ENCODE assay signal across 10 mouse cellular contexts in genomic region chrX:73342068-73342467, GRCm38 (mm10). TPM values are rescaled to one million over a fixed set of nuclear protein-coding genes. Genes with fewer than 3 reads are reported as not detected.
A peak's percentile ranks its signal among the peaks of the same experiment; 100 is the strongest.
DNase-seq lines count a peak whose midpoint lies in the region; ATAC-seq and TF ChIP-seq lines count a peak whose summit lies in the region.
"Had no signal": no experiment of that assay in that cellular context is flagged by ENCODE, and none has a peak within 500 bp of the region (broad histone marks: within the 10 kb centered on the region; RNA-seq: fewer than 3 reads in every experiment).

No protein-coding gene starts in this region.

- intact Hi-C loops in heart, postnatal 25 days (cut with DNase I): no loop called here
- intact Hi-C loops in gastrocnemius, postnatal 36 days (cut with DNase I): no loop called here

- POLR2A ChIA-PET in Patski (lab: Charles Lee): no interaction called here

- H3K4me1 ChIP-seq in heart, embryonic 13.5 days: peaks cover 14% of the 10 kb centered on the region
- peaks cover 15% of the 10 kb centered on the region for H3K4me1 ChIP-seq in hindbrain, embryonic 13.5 days (replicated peaks)
- no peaks in the 10 kb centered on the region for H3K4me1 ChIP-seq in midbrain, embryonic 14.5 days (ENCODE audit: control insufficient read depth, insufficient read depth, low read length)

- ATAC-seq in heart, embryonic 13.5 days (ENCODE audit: extremely low read depth, insufficient number of reproducible peaks, low FRiP score, low TSS enrichment): no peak
- peak; percentile 13 for ATAC-seq in Patski
- peak; percentile 63 for ATAC-seq in hindbrain, embryonic 13.5 days (ENCODE audit: low FRiP score)
- no peak for ATAC-seq in midbrain, embryonic 14.5 days (ENCODE audit: low FRiP score, low TSS enrichment)

- H3K9ac ChIP-seq in heart, embryonic 13.5 days: no peak overlapping the region
- H3K9ac ChIP-seq in hindbrain, embryonic 13.5 days: peak overlapping the region; percentile 77
- H3K9ac ChIP-seq in midbrain, embryonic 14.5 days (replicated peaks; ENCODE audit: low read length): peak overlapping the region; percentile 70; the same call in 1 of the 2 replicates

- CTCF ChIA-PET in Patski (lab: Charles Lee): no interaction called here

- H3K4me2 ChIP-seq in heart, embryonic 13.5 days: peak overlapping the region; percentile 70
- H3K4me2 ChIP-seq in hindbrain, embryonic 13.5 days: peak overlapping the region; percentile 64
- peak overlapping the region; percentile 60 for H3K4me2 ChIP-seq in midbrain, embryonic 14.5 days (ENCODE audit: low read length)

- in situ Hi-C loops in Patski (cut with MboI; ENCODE audit: low pct_unique_long_range_greater_than_20kb): no loop called here

- H3K27me3 ChIP-seq in heart, embryonic 13.5 days (replicated peaks): 0 out of 2 replicates have a peak, but pooled peaks cover 3% of the 10 kb centered on the region
- peaks cover 43% of the 10 kb centered on the region for H3K27me3 ChIP-seq in Patski
- H3K27me3 ChIP-seq in hindbrain, embryonic 13.5 days: no peaks in the 10 kb centered on the region
- no peaks in the 10 kb centered on the region for H3K27me3 ChIP-seq in midbrain, embryonic 14.5 days (ENCODE audit: control insufficient read depth, insufficient read depth, low read length)

- H3K27ac ChIP-seq in heart, embryonic 13.5 days (replicated peaks): no peak overlapping the region
- H3K27ac ChIP-seq in hindbrain, embryonic 13.5 days: no peak overlapping the region
- peak overlapping the region; percentile 70; the same call in 1 of the 2 replicates for H3K27ac ChIP-seq in midbrain, embryonic 14.5 days (replicated peaks; ENCODE audit: low read depth, low read length)

- peak overlapping the region; percentile 72 for H3K4me3 ChIP-seq in heart, embryonic 13.5 days
- peak overlapping the region; percentile 56 for H3K4me3 ChIP-seq in hindbrain, embryonic 13.5 days
- H3K4me3 ChIP-seq in midbrain, embryonic 14.5 days (replicated peaks; ENCODE audit: low read depth, low read length): peak overlapping the region; percentile 50

- H3K9me3 ChIP-seq in heart, embryonic 13.5 days: no peaks in the 10 kb centered on the region
- no peaks in the 10 kb centered on the region for H3K9me3 ChIP-seq in hindbrain, embryonic 13.5 days
- no peaks in the 10 kb centered on the region for H3K9me3 ChIP-seq in midbrain, embryonic 14.5 days (ENCODE audit: control insufficient read depth, low read length)

- 23% methylated on average over 3 of the region's 3 CpGs for WGBS in heart, embryonic 13.5 days
- 33% methylated on average over 3 of the region's 3 CpGs for WGBS in hindbrain, embryonic 13.5 days
- 28% methylated on average over 3 of the region's 3 CpGs for WGBS in midbrain, embryonic 14.5 days

- no peak for TF ChIP-seq CTCF in Patski (IDR thresholded peaks at IDR 0.05)

- DNase-seq in heart, postnatal 25 days (ENCODE audit: low spot score): no peak
- no peak for DNase-seq in Patski (ENCODE audit: low read depth, low spot score)
- peak; percentile 1 for DNase-seq in midbrain, embryonic 14.5 days
- DNase-seq in gastrocnemius, postnatal 36 days: no peak
- no peak for DNase-seq in embryo, embryonic 10 days (ENCODE audit: low spot score)
- DNase-seq in thymus, adult 18-20 months: no peak

- H3K36me3 ChIP-seq in heart, embryonic 13.5 days: no peaks in the 10 kb centered on the region
- no peaks in the 10 kb centered on the region for H3K36me3 ChIP-seq in hindbrain, embryonic 13.5 days
- H3K36me3 ChIP-seq in midbrain, embryonic 14.5 days (ENCODE audit: control insufficient read depth, insufficient read depth, low read length): no peaks in the 10 kb centered on the region

RNA-seq across cellular contexts. Expression of gene Zfp275, which starts 0.4 kb away (rescaled TPM):
- 8.0 and 8.7 TPM in 2 replicates for polyA plus RNA-seq in heart, embryonic 13.5 days (2015; fragmentation: Nextera tagmentation; extraction: Ambion mirVana)
- 1 to 10 TPM; 4.4 to 5.2 TPM for total RNA-seq in heart, postnatal 25 days (2021)
- 12.3 TPM for polyA plus RNA-seq in Patski (2021)
- polyA plus RNA-seq in hindbrain, embryonic 13.5 days (2015; fragmentation: Nextera tagmentation; extraction: Ambion mirVana): 10.6 and 10.9 TPM in 2 replicates
- polyA plus RNA-seq in midbrain, embryonic 14.5 days (2014; fragmentation: Nextera tagmentation; extraction: Ambion mirVana): 12.3 and 13.5 TPM in 2 replicates
- total RNA-seq in gastrocnemius, postnatal 36 days (2021): 1 to 10 TPM; 4.4 to 5.6 TPM

RNA-seq across cellular contexts. Expression of gene Gm45015, which starts 5.4 kb away (rescaled TPM):
- polyA plus RNA-seq in heart, embryonic 13.5 days (2015; fragmentation: Nextera tagmentation; extraction: Ambion mirVana): not detected in 2 replicates
- not detected for total RNA-seq in heart, postnatal 25 days (2021)
- polyA plus RNA-seq in Patski (2021): not detected
- not detected in 2 replicates for polyA plus RNA-seq in hindbrain, embryonic 13.5 days (2015; fragmentation: Nextera tagmentation; extraction: Ambion mirVana)
- not detected in 2 replicates for polyA plus RNA-seq in midbrain, embryonic 14.5 days (2014; fragmentation: Nextera tagmentation; extraction: Ambion mirVana)
- not detected for total RNA-seq in gastrocnemius, postnatal 36 days (2021)
- total RNA-seq: ES-E14; left cerebral cortex, postnatal 25 days had no signal

RNA-seq across cellular contexts. Expression of gene Xlr5a, which starts 49.3 kb away (rescaled TPM):
- not detected in 2 replicates for polyA plus RNA-seq in heart, embryonic 13.5 days (2015; fragmentation: Nextera tagmentation; extraction: Ambion mirVana)
- total RNA-seq in heart, postnatal 25 days (2021): not detected
- not detected for polyA plus RNA-seq in Patski (2021)
- not detected in 2 replicates for polyA plus RNA-seq in hindbrain, embryonic 13.5 days (2015; fragmentation: Nextera tagmentation; extraction: Ambion mirVana)
- polyA plus RNA-seq in midbrain, embryonic 14.5 days (2014; fragmentation: Nextera tagmentation; extraction: Ambion mirVana): not detected in 2 replicates
- total RNA-seq in gastrocnemius, postnatal 36 days (2021): not detected
- total RNA-seq: left cerebral cortex, postnatal 25 days had no signal

RNA-seq across cellular contexts. Expression of gene Xlr5c, which starts 49.3 kb away (rescaled TPM):
- polyA plus RNA-seq in heart, embryonic 13.5 days (2015; fragmentation: Nextera tagmentation; extraction: Ambion mirVana): not detected in 2 replicates
- not detected for total RNA-seq in heart, postnatal 25 days (2021)
- polyA plus RNA-seq in Patski (2021): not detected
- polyA plus RNA-seq in hindbrain, embryonic 13.5 days (2015; fragmentation: Nextera tagmentation; extraction: Ambion mirVana): not detected in 2 replicates
- not detected in 2 replicates for polyA plus RNA-seq in midbrain, embryonic 14.5 days (2014; fragmentation: Nextera tagmentation; extraction: Ambion mirVana)
- not detected for total RNA-seq in gastrocnemius, postnatal 36 days (2021)
- total RNA-seq: left cerebral cortex, postnatal 25 days had no signal

RNA-seq across cellular contexts. Expression of gene Gm18336, which starts 56.5 kb away (rescaled TPM):
- polyA plus RNA-seq in heart, embryonic 13.5 days (2015; fragmentation: Nextera tagmentation; extraction: Ambion mirVana): not detected in 2 replicates
- not detected for total RNA-seq in heart, postnatal 25 days (2021)
- not detected for polyA plus RNA-seq in Patski (2021)
- polyA plus RNA-seq in hindbrain, embryonic 13.5 days (2015; fragmentation: Nextera tagmentation; extraction: Ambion mirVana): not detected in 2 replicates
- not detected in 2 replicates for polyA plus RNA-seq in midbrain, embryonic 14.5 days (2014; fragmentation: Nextera tagmentation; extraction: Ambion mirVana)
- not detected for total RNA-seq in gastrocnemius, postnatal 36 days (2021)

Comparison
In these comparisons a context has a peak if more than half of its experiments do, and no peak if none do; other contexts are left out.
1. ATAC-seq: peak in Patski (single experiment) and hindbrain, embryonic 13.5 days (single experiment); none in heart, embryonic 13.5 days (single experiment) and midbrain, embryonic 14.5 days (single experiment).
2. Peak in every context shown above with its lines, with median percentiles within 50 percentile points of each other: H3K4me2 ChIP-seq and H3K4me3 ChIP-seq.